ENCODE assay signal across 30 mouse cellular contexts in the genomic region with DNA sequence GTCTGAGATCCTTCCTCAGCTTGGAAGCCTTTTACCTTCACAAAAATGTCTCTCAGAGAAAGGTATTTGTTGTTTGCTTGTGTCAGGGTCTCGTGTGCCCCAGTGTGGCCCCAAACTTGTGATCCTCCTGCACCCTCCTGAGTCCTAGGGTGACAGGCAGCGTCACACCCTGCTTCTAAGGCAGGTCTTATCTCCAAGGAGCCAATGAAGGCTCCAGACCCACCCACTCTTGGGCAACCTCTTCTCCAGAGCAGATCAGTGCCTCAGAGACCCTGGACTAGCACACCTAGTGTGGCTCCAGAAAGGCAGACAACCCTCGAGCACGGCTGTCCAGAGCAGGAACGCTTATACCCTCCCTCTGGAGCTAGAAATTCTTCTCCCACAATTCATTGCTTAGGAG. TPM values are rescaled to one million over a fixed set of nuclear protein-coding genes. Genes with fewer than 3 reads are reported as not detected.
DNase-seq lines count a peak whose midpoint lies in the region; ATAC-seq and TF ChIP-seq lines count a peak whose summit lies in the region.
"Had no signal": no experiment of that assay in that cellular context is flagged by ENCODE, and none has a peak within 500 bp of the region (broad histone marks: within the 10 kb centered on the region; RNA-seq: fewer than 3 reads in every experiment).

No protein-coding gene starts in this region.

- H3K4me1 ChIP-seq in midbrain, embryonic 11.5 days (ENCODE audit: control insufficient read depth, insufficient read depth, low read length), result no peaks in the 10 kb centered on the region
- H3K4me1 ChIP-seq in midbrain, embryonic 15.5 days, result no peaks in the 10 kb centered on the region
- peaks cover 15 to 22% of the 10 kb centered on the region in 2 experiments for H3K4me1 ChIP-seq in liver, embryonic 14.5 days (replicated peaks; ENCODE audit: control insufficient read depth in 2 of 2, insufficient read depth in 2 of 2, low read length in 1 of 2)
- H3K4me1 ChIP-seq in stomach, embryonic 16.5 days (ENCODE audit: control insufficient read depth, insufficient read depth, low read length), result no peaks in the 10 kb centered on the region
- no peaks in the 10 kb centered on the region for H3K4me1 ChIP-seq in lung, postnatal 0 days (ENCODE audit: insufficient read depth, low read depth, low read length)
- H3K4me1 ChIP-seq: embryonic facial prominence, embryonic 12.5 days; neural tube, embryonic 13.5 days had no signal

- TF ChIP-seq CTCF in liver, embryonic 14.5 days (IDR thresholded peaks at IDR 0.05; ENCODE audit: low read depth), result no peak
- no peak for TF ChIP-seq CTCF in lung, postnatal 0 days (IDR thresholded peaks at IDR 0.05)

- no peak overlapping the region for H3K4me2 ChIP-seq in midbrain, embryonic 11.5 days
- H3K4me2 ChIP-seq in midbrain, embryonic 15.5 days, result no peak overlapping the region
- peak overlapping the region; percentile 68 for H3K4me2 ChIP-seq in liver, embryonic 14.5 days (ENCODE audit: low read depth)
- no peak overlapping the region for H3K4me2 ChIP-seq in stomach, embryonic 16.5 days (ENCODE audit: low read depth, low read length)
- no peak overlapping the region for H3K4me2 ChIP-seq in lung, postnatal 0 days (replicated peaks; ENCODE audit: low read depth, low read length)
- H3K4me2 ChIP-seq: embryonic facial prominence, embryonic 12.5 days; hindbrain, embryonic 14.5 days; neural tube, embryonic 13.5 days had no signal

- no peak overlapping the region for H3K9ac ChIP-seq in midbrain, embryonic 11.5 days (ENCODE audit: low read length)
- H3K9ac ChIP-seq in midbrain, embryonic 15.5 days, result no peak overlapping the region
- H3K9ac ChIP-seq in liver, embryonic 14.5 days (replicated peaks), result peak overlapping the region; percentile 53
- H3K9ac ChIP-seq in stomach, embryonic 16.5 days (ENCODE audit: low read length), result no peak overlapping the region
- no peak overlapping the region for H3K9ac ChIP-seq in lung, postnatal 0 days (replicated peaks; ENCODE audit: low read depth)
- H3K9ac ChIP-seq: embryonic facial prominence, embryonic 12.5 days; hindbrain, embryonic 14.5 days; neural tube, embryonic 13.5 days had no signal

- ATAC-seq in midbrain, embryonic 11.5 days (ENCODE audit: low FRiP score), result no peak
- ATAC-seq in midbrain, embryonic 15.5 days (replicated peaks), result no peak
- ATAC-seq in erythroid progenitor cell, adult 5-6 weeks (replicated peaks; ENCODE audit: low FRiP score, poor library complexity, severe bottlenecking), result peak; percentile 98
- peak; percentile 95 for ATAC-seq in liver, embryonic 14.5 days (ENCODE audit: insufficient read depth)
- 0 out of 2 replicates have a peak, but pooled peaks have one; percentile 60 for ATAC-seq in stomach, embryonic 16.5 days (ENCODE audit: insufficient read depth, low FRiP score)
- no peak for ATAC-seq in lung, postnatal 0 days
- ATAC-seq: CD4-positive, CD25-positive, alpha-beta regulatory T cell, adult 4 months; forebrain, embryonic 14.5 days had no signal

- H3K36me3 ChIP-seq in midbrain, embryonic 11.5 days (ENCODE audit: control insufficient read depth, insufficient read depth, low read length), result no peaks in the 10 kb centered on the region
- H3K36me3 ChIP-seq in midbrain, embryonic 15.5 days (replicated peaks), result no peaks in the 10 kb centered on the region
- no peaks in the 10 kb centered on the region for H3K36me3 ChIP-seq in liver, embryonic 14.5 days (replicated peaks; ENCODE audit: control insufficient read depth, insufficient read depth, low read depth)
- no peaks in the 10 kb centered on the region for H3K36me3 ChIP-seq in stomach, embryonic 16.5 days (ENCODE audit: control insufficient read depth, insufficient read depth, low read length)
- no peaks in the 10 kb centered on the region for H3K36me3 ChIP-seq in lung, postnatal 0 days (ENCODE audit: insufficient read depth, low read length)
- H3K36me3 ChIP-seq: embryonic facial prominence, embryonic 12.5 days; limb, embryonic 10.5 days; neural tube, embryonic 13.5 days had no signal

- no peak overlapping the region for H3K4me3 ChIP-seq in midbrain, embryonic 11.5 days (ENCODE audit: low read depth, low read length)
- H3K4me3 ChIP-seq in midbrain, embryonic 15.5 days, result no peak overlapping the region
- peak overlapping the region in 1 of 2 experiments; percentile 18; a peak in 1 of 4 replicates for H3K4me3 ChIP-seq in liver, embryonic 14.5 days (ENCODE audit: insufficient read depth in 1 of 2, low read depth in 2 of 2, low read length in 2 of 2)
- H3K4me3 ChIP-seq in stomach, embryonic 16.5 days (replicated peaks; ENCODE audit: low read length), result no peak overlapping the region
- no peak overlapping the region for H3K4me3 ChIP-seq in lung, postnatal 0 days (ENCODE audit: low read depth, low read length)
- H3K4me3 ChIP-seq: embryonic facial prominence, embryonic 12.5 days; gastrocnemius, adult 2 months; limb, embryonic 10.5 days; myocyte; neural tube, embryonic 13.5 days had no signal

- H3K27ac ChIP-seq in midbrain, embryonic 11.5 days (ENCODE audit: low read depth, low read length), result no peak overlapping the region
- H3K27ac ChIP-seq in midbrain, embryonic 15.5 days, result no peak overlapping the region
- H3K27ac ChIP-seq in liver, embryonic 14.5 days, result peak overlapping the region; percentile 63
- no peak overlapping the region for H3K27ac ChIP-seq in stomach, embryonic 16.5 days (ENCODE audit: low read length)
- no peak overlapping the region for H3K27ac ChIP-seq in lung, postnatal 0 days (ENCODE audit: low read length)
- H3K27ac ChIP-seq: embryonic facial prominence, embryonic 12.5 days; gastrocnemius, adult 2 months; hindbrain, embryonic 14.5 days; limb, embryonic 10.5 days; neural tube, embryonic 13.5 days had no signal

- TF ChIP-seq EP300 in liver, embryonic 14.5 days (IDR thresholded peaks at IDR 0.05; ENCODE audit: low read depth), result no peak
- TF ChIP-seq EP300 in lung, postnatal 0 days (IDR thresholded peaks at IDR 0.05), result no peak

- no peaks in the 10 kb centered on the region for H3K9me3 ChIP-seq in midbrain, embryonic 11.5 days (ENCODE audit: control insufficient read depth, low read length)
- no peaks in the 10 kb centered on the region for H3K9me3 ChIP-seq in midbrain, embryonic 15.5 days
- H3K9me3 ChIP-seq in liver, embryonic 14.5 days (ENCODE audit: control insufficient read depth, low read length), result no peaks in the 10 kb centered on the region
- H3K9me3 ChIP-seq in stomach, embryonic 16.5 days (replicated peaks; ENCODE audit: control insufficient read depth, low read length), result no peaks in the 10 kb centered on the region
- H3K9me3 ChIP-seq in lung, postnatal 0 days (ENCODE audit: low read length), result no peaks in the 10 kb centered on the region
- H3K9me3 ChIP-seq: embryonic facial prominence, embryonic 12.5 days; limb, embryonic 10.5 days; neural tube, embryonic 13.5 days had no signal

- no peaks in the 10 kb centered on the region for H3K27me3 ChIP-seq in midbrain, embryonic 11.5 days (ENCODE audit: control insufficient read depth, insufficient read depth, low read length)
- no peaks in the 10 kb centered on the region for H3K27me3 ChIP-seq in midbrain, embryonic 15.5 days (replicated peaks)
- no peaks in the 10 kb centered on the region for H3K27me3 ChIP-seq in liver, embryonic 14.5 days (ENCODE audit: control insufficient read depth, insufficient read depth, low read length)
- no peaks in the 10 kb centered on the region for H3K27me3 ChIP-seq in stomach, embryonic 16.5 days (ENCODE audit: control insufficient read depth, insufficient read depth, low read length)
- H3K27me3 ChIP-seq in lung, postnatal 0 days (replicated peaks; ENCODE audit: insufficient read depth, low read length), result no peaks in the 10 kb centered on the region
- H3K27me3 ChIP-seq: embryonic facial prominence, embryonic 12.5 days; neural tube, embryonic 13.5 days had no signal

- peak; percentile 37 for DNase-seq in midbrain, embryonic 11.5 days (ENCODE audit: low spot score, missing footprints)
- peak; percentile 59 to 64 (median 62) for DNase-seq in liver, embryonic 14.5 days (ENCODE audit: low read depth in 3 of 3, low spot score in 3 of 3)
- DNase-seq in lung, postnatal 0 days (ENCODE audit: low spot score), result no peak
- no peak for DNase-seq in thymus, postnatal 14 days
- DNase-seq in spleen, adult 12 weeks (ENCODE audit: low spot score), result no peak
- DNase-seq: adrenal gland, postnatal 25 days; cerebellum, adult 18-20 months; cerebellum, postnatal 14 days; gastrocnemius, adult 2 months; heart, postnatal 4 days; lung, postnatal 10 days; midbrain, embryonic 14.5 days; thymus, adult 2 months had no signal

- WGBS in midbrain, embryonic 11.5 days, result 75% methylated on average over 5 of the region's 5 CpGs
- 81% methylated on average over 5 of the region's 5 CpGs for WGBS in midbrain, embryonic 15.5 days
- WGBS in liver, embryonic 14.5 days (ENCODE audit: insufficient replicate concordance), result 29% methylated on average over 5 of the region's 5 CpGs
- WGBS in stomach, embryonic 16.5 days, result 55% methylated on average over 5 of the region's 5 CpGs
- 55% methylated on average over 5 of the region's 5 CpGs for WGBS in lung, postnatal 0 days

RNA-seq across cellular contexts. Expression of a gene that starts 4.0 kb away (rescaled TPM):
- 0.04 and 0.07 TPM in 2 replicates for polyA plus RNA-seq in midbrain, embryonic 11.5 days (2014; fragmentation: Nextera tagmentation; extraction: Ambion mirVana)
- not detected in 2 replicates for polyA plus RNA-seq in midbrain, embryonic 15.5 days (2015; fragmentation: Nextera tagmentation; extraction: Ambion mirVana)
- not detected in 2 replicates for total RNA-seq in erythroid progenitor cell, adult 5-6 weeks (2015; ENCODE audit: low replicate concordance)
- not detected in 2 replicates for total RNA-seq in erythroid progenitor cell, adult 5-6 weeks (2017; ENCODE audit: low replicate concordance)
- polyA plus RNA-seq in liver, embryonic 14.5 days (2012; rRNA removed), result 0.08 and 0.09 TPM in 2 replicates
- 0.10 TPM in 1 of 2 replicates, not detected in the other for polyA plus RNA-seq in liver, embryonic 14.5 days (2014; fragmentation: Nextera tagmentation; extraction: Ambion mirVana)
- polyA plus RNA-seq in stomach, embryonic 16.5 days (2015; fragmentation: Nextera tagmentation; extraction: Ambion mirVana), result 1.7 and 2.9 TPM in 2 replicates
- 0.16 and 0.19 TPM in 2 replicates for polyA plus RNA-seq in lung, postnatal 0 days (2015; fragmentation: Nextera tagmentation; extraction: Ambion mirVana)
- total RNA-seq: gastrocnemius, adult 2 months; layer of hippocampus, postnatal 14 days; megakaryocyte, adult 5-6 weeks had no signal
- polyA plus RNA-seq: CD4-positive, CD25-positive, alpha-beta regulatory T cell, adult 4 months; forebrain, embryonic 14.5 days; hindbrain, embryonic 14.5 days; midbrain, embryonic 14.5 days; myocyte; neural tube, embryonic 13.5 days; stomach, embryonic 14.5 days had no signal

RNA-seq across cellular contexts. Expression of a gene that starts 12.7 kb away (rescaled TPM):
- 47.6 and 49.6 TPM in 2 replicates for polyA plus RNA-seq in midbrain, embryonic 11.5 days (2014; fragmentation: Nextera tagmentation; extraction: Ambion mirVana)
- 105 and 108 TPM in 2 replicates for polyA plus RNA-seq in midbrain, embryonic 15.5 days (2015; fragmentation: Nextera tagmentation; extraction: Ambion mirVana)
- total RNA-seq in erythroid progenitor cell, adult 5-6 weeks (2015; ENCODE audit: low replicate concordance), result 21.6 and 40.7 TPM in 2 replicates
- 60.1 and 74.4 TPM in 2 replicates for total RNA-seq in erythroid progenitor cell, adult 5-6 weeks (2017; ENCODE audit: low replicate concordance)
- 20.2 and 21.1 TPM in 2 replicates for polyA plus RNA-seq in liver, embryonic 14.5 days (2012; rRNA removed)
- 28.1 and 30.8 TPM in 2 replicates for polyA plus RNA-seq in liver, embryonic 14.5 days (2014; fragmentation: Nextera tagmentation; extraction: Ambion mirVana)
- 82.4 and 83.5 TPM in 2 replicates for polyA plus RNA-seq in stomach, embryonic 16.5 days (2015; fragmentation: Nextera tagmentation; extraction: Ambion mirVana)
- 79.1 and 85.4 TPM in 2 replicates for polyA plus RNA-seq in lung, postnatal 0 days (2015; fragmentation: Nextera tagmentation; extraction: Ambion mirVana)

RNA-seq across cellular contexts. Expression of a gene that starts 17.0 kb away (rescaled TPM):
- polyA plus RNA-seq in midbrain, embryonic 11.5 days (2014; fragmentation: Nextera tagmentation; extraction: Ambion mirVana), result 841 and 881 TPM in 2 replicates
- polyA plus RNA-seq in midbrain, embryonic 15.5 days (2015; fragmentation: Nextera tagmentation; extraction: Ambion mirVana), result 529 and 538 TPM in 2 replicates
- 896 and 989 TPM in 2 replicates for total RNA-seq in erythroid progenitor cell, adult 5-6 weeks (2015; ENCODE audit: low replicate concordance)
- total RNA-seq in erythroid progenitor cell, adult 5-6 weeks (2017; ENCODE audit: low replicate concordance), result 751 and 992 TPM in 2 replicates
- 1,827 and 1,859 TPM in 2 replicates for polyA plus RNA-seq in liver, embryonic 14.5 days (2012; rRNA removed)
- polyA plus RNA-seq in liver, embryonic 14.5 days (2014; fragmentation: Nextera tagmentation; extraction: Ambion mirVana), result 829 and 850 TPM in 2 replicates
- polyA plus RNA-seq in stomach, embryonic 16.5 days (2015; fragmentation: Nextera tagmentation; extraction: Ambion mirVana), result 885 and 932 TPM in 2 replicates
- polyA plus RNA-seq in lung, postnatal 0 days (2015; fragmentation: Nextera tagmentation; extraction: Ambion mirVana), result 741 and 807 TPM in 2 replicates

RNA-seq across cellular contexts. Expression of a gene that starts 42.5 kb away (rescaled TPM):
- polyA plus RNA-seq in midbrain, embryonic 11.5 days (2014; fragmentation: Nextera tagmentation; extraction: Ambion mirVana), result not detected in 2 replicates
- polyA plus RNA-seq in midbrain, embryonic 15.5 days (2015; fragmentation: Nextera tagmentation; extraction: Ambion mirVana), result 0.60 and 0.84 TPM in 2 replicates
- not detected in 2 replicates for total RNA-seq in erythroid progenitor cell, adult 5-6 weeks (2015; ENCODE audit: low replicate concordance)
- not detected in 2 replicates for total RNA-seq in erythroid progenitor cell, adult 5-6 weeks (2017; ENCODE audit: low replicate concordance)
- polyA plus RNA-seq in liver, embryonic 14.5 days (2012; rRNA removed), result not detected in 2 replicates
- polyA plus RNA-seq in liver, embryonic 14.5 days (2014; fragmentation: Nextera tagmentation; extraction: Ambion mirVana), result not detected in 2 replicates
- 0.30 TPM in 1 of 2 replicates, not detected in the other for polyA plus RNA-seq in stomach, embryonic 16.5 days (2015; fragmentation: Nextera tagmentation; extraction: Ambion mirVana)
- polyA plus RNA-seq in lung, postnatal 0 days (2015; fragmentation: Nextera tagmentation; extraction: Ambion mirVana), result not detected in 2 replicates
- total RNA-seq: gastrocnemius, adult 2 months; gastrocnemius, postnatal 4 days; heart, postnatal 4 days; liver, adult 2 months; megakaryocyte, adult 5-6 weeks had no signal
- polyA plus RNA-seq: CD4-positive, CD25-positive, alpha-beta regulatory T cell, adult 4 months; embryonic facial prominence, embryonic 12.5 days; forebrain, embryonic 14.5 days; heart, embryonic 16.5 days; kidney, embryonic 16.5 days; limb, embryonic 10.5 days; liver, adult 2 months; myocyte had no signal

Comparison
In these comparisons a context has a peak if more than half of its experiments do, and no peak if none do; other contexts are left out.
1. ATAC-seq: peak in erythroid progenitor cell, adult 5-6 weeks (single experiment), liver, embryonic 14.5 days (single experiment) and stomach, embryonic 16.5 days (single experiment); none in midbrain, embryonic 11.5 days (single experiment), midbrain, embryonic 15.5 days (single experiment) and lung, postnatal 0 days (single experiment).
2. DNase-seq: peak in midbrain, embryonic 11.5 days (single experiment) and liver, embryonic 14.5 days (3 of 3); none in lung, postnatal 0 days (single experiment), thymus, postnatal 14 days (single experiment) and spleen, adult 12 weeks (single experiment).